In the genomic region with DNA sequence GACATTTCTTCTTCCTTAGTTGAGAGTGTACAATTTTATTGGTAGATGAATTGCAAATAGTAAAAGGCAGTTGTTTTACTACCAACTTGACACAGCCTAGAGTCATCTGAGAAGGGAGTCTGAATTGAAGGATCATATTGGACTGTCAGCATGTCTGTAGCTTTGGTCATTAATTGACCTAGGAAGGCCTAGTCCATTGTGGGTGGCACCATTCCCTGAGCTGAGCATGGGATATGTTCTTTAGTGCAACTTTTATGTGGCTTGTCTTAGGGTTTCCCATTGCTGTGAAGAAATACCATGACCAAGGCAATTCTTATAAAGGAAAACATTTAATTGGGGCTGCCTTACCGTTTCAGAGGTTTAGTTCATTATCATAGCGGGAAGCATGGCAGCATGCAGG, we compare ENCODE assay signal across 21 mouse cellular contexts. TPM values are rescaled to one million over a fixed set of nuclear protein-coding genes. Genes with fewer than 3 reads are reported as not detected.
A peak's percentile ranks its signal among the peaks of the same experiment; 100 is the strongest.
DNase-seq lines count a peak whose midpoint lies in the region; ATAC-seq and TF ChIP-seq lines count a peak whose summit lies in the region.
"Had no signal": no experiment of that assay in that cellular context is flagged by ENCODE, and none has a peak within 500 bp of the region (broad histone marks: within the 10 kb centered on the region; RNA-seq: fewer than 3 reads in every experiment).

No protein-coding gene starts in this region.

- H3K9me3 ChIP-seq in kidney, embryonic 14.5 days (ENCODE audit: control insufficient read depth, low read length) = no peaks in the 10 kb centered on the region
- H3K9me3 ChIP-seq: G1E had no signal

- TF ChIP-seq CTCF in kidney, adult 2 months (conservative IDR thresholded peaks at IDR 0.05; ENCODE audit: insufficient read depth, insufficient read length, low read depth, low read length) = no peak

- DNase-seq in kidney, adult 2 months = peak; percentile 66
- DNase-seq in kidney, postnatal 4 days = no peak
- DNase-seq in kidney, adult 9 months = peak; percentile 70
- DNase-seq in kidney, adult 11 months = no peak
- DNase-seq in kidney, postnatal 36 days = peak; percentile 37 to 45
- DNase-seq: adrenal gland, adult 2 months; adrenal gland, adult 8-10 months; adrenal gland, postnatal 10 days; adrenal gland, postnatal 14 days; adrenal gland, postnatal 25 days; adrenal gland, postnatal 36 days; B cell, adult 2 months; cerebellum, adult 11 months; cerebellum, adult 11-12 months; cerebellum, adult 18-20 months had no signal

- H3K4me2 ChIP-seq in kidney, embryonic 14.5 days (replicated peaks; ENCODE audit: low read depth, low read length) = no peak overlapping the region

- no peak overlapping the region for H3K27ac ChIP-seq in kidney, adult 2 months (ENCODE audit: insufficient read depth, low read depth, low read length)
- H3K27ac ChIP-seq in kidney, embryonic 14.5 days (ENCODE audit: low read depth, low read length) = no peak overlapping the region

- no peaks in the 10 kb centered on the region for H3K36me3 ChIP-seq in kidney, adult 2 months (ENCODE audit: control insufficient read depth, insufficient read depth, low read length)
- H3K36me3 ChIP-seq in kidney, embryonic 14.5 days (ENCODE audit: control insufficient read depth, insufficient read depth, low read length) = no peaks in the 10 kb centered on the region

- 0 out of 2 replicates have a peak, but pooled peaks cover 3% of the 10 kb centered on the region for H3K4me1 ChIP-seq in kidney, adult 2 months (ENCODE audit: control insufficient read depth, insufficient read depth, low read length)
- no peaks in the 10 kb centered on the region for H3K4me1 ChIP-seq in kidney, embryonic 14.5 days (ENCODE audit: control insufficient read depth, insufficient read depth, low read length)

- no peaks in the 10 kb centered on the region for H3K27me3 ChIP-seq in kidney, adult 2 months (replicated peaks; ENCODE audit: control insufficient read depth, insufficient read depth, low read length)
- no peaks in the 10 kb centered on the region for H3K27me3 ChIP-seq in kidney, embryonic 14.5 days (ENCODE audit: control insufficient read depth, insufficient read depth, low read length)
- H3K27me3 ChIP-seq: CH12.LX, Patski had no signal

- H3K9ac ChIP-seq in kidney, embryonic 14.5 days (ENCODE audit: low read depth, low read length) = no peak overlapping the region

- ATAC-seq in kidney, embryonic 14.5 days (ENCODE audit: low FRiP score, low TSS enrichment) = no peak
- ATAC-seq: activated CD4-positive, CD25-positive, alpha-beta regulatory T cell, adult 4 months; CD4-positive, CD25-positive, alpha-beta regulatory T cell, adult 4 months; Patski had no signal

- no peak overlapping the region for H3K4me3 ChIP-seq in kidney, adult 2 months (ENCODE audit: insufficient read depth, low read depth, low read length)
- no peak overlapping the region for H3K4me3 ChIP-seq in kidney, embryonic 14.5 days (ENCODE audit: low read length)

- 93% methylated on average over 2 of the region's 2 CpGs for WGBS in kidney, adult 2 months
- WGBS in kidney, embryonic 14.5 days = 89% methylated on average over 2 of the region's 2 CpGs

- TF ChIP-seq POLR2A in kidney, adult 2 months (IDR thresholded peaks at IDR 0.05; ENCODE audit: low read depth, low read length) = no peak

RNA-seq across cellular contexts. Expression of a gene that starts 20.2 kb away (rescaled TPM):
- polyA plus RNA-seq in kidney, adult 2 months (2012; rRNA removed) = 11.5 and 11.9 TPM in 2 replicates
- 11.2 and 19.2 TPM in 2 replicates for polyA plus RNA-seq in kidney, embryonic 14.5 days (2014; fragmentation: Nextera tagmentation; extraction: Ambion mirVana)

Comparison
In these comparisons a context has a peak if more than half of its experiments do, and no peak if none do; other contexts are left out.
1. DNase-seq: peak in kidney, adult 2 months (single experiment), kidney, adult 9 months (single experiment) and kidney, postnatal 36 days (2 of 2); none in kidney, postnatal 4 days (0 of 2) and kidney, adult 11 months (single experiment).